Mouse (Mus musculus): ENCODE data around the gene Cacna1a. TPM values are rescaled to one million over a fixed set of nuclear protein-coding genes. Genes with fewer than 3 reads are reported as not detected.

The Cacna1a gene
- total and polyA plus RNA-seq, 3 experiments: 3.2 to 5.1 TPM; not detected in 1

DNA sequence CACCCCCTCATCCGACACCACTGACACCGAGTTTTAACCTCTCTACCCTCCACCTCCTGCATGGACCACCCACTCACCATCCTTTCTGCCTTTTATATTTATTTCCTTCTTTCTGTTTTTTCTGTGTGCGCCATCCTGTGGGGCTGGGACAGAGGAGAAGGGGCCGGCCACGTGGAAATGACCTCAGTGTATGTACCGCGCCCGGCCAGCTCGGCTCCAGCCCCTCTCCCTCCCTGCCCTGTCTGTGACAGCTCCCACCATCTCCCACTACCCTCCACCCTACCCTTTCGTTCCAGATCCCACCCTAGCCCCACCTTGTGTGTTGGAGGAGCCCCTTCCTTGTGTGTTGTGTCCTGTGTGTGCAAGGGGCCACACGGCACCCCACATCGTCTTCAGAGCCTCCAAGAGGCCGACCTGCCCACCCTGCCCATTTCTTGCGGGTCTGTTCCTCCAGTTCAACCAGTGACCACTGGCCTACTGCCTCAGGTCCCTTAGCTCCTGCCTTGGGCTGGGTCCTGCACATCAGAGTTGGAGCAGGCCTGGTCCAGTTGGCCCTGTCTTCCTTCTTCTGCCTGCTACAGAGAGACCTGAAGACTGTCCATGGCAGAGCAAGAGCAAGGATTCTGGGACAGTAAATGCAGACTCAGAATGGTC, 247.3 kb downstream of the Cacna1a start:
- no peak overlapping the region for H3K4me3 ChIP-seq (ENCODE audit: control insufficient read depth in 1 of 2, insufficient read depth in 1 of 2, low read depth in 2 of 2, low read length in 2 of 2)
- H3K36me3 ChIP-seq (ENCODE audit: control insufficient read depth in 1 of 2, insufficient read depth in 2 of 2, low read length in 2 of 2): peaks cover 0 to 4% of the 10 kb centered on the region in 2 experiments; a peak in 2 of 4 replicates
- no peaks in the 10 kb centered on the region for H3K27me3 ChIP-seq (ENCODE audit: control insufficient read depth in 1 of 2, insufficient read depth in 2 of 2, low read length in 2 of 2)
- no peak overlapping the region for H3K9ac ChIP-seq (ENCODE audit: control insufficient read depth, low read depth, low read length, poor library complexity, severe bottlenecking)
- peaks cover 1% of the 10 kb centered on the region; the same call in 1 of the 2 replicates for H3K79me2 ChIP-seq (ENCODE audit: control insufficient read depth, insufficient read depth, low read length, poor library complexity)
- no peak for TF ChIP-seq ZNF384 (IDR thresholded peaks at IDR 0.05; ENCODE audit: low read depth, low read length)
- no peak for TF ChIP-seq MXI1 (IDR thresholded peaks at IDR 0.05; ENCODE audit: low read depth, low read length)
- no peak for TF ChIP-seq RCOR1 (IDR thresholded peaks at IDR 0.05; ENCODE audit: low read depth, low read length)
- no peak for TF ChIP-seq CTCF (IDR thresholded peaks at IDR 0.05 in 2 of 3, conservative IDR thresholded peaks at IDR 0.05 in 1 of 3; ENCODE audit: control insufficient read depth in 1 of 3, insufficient read depth in 1 of 3, low read depth in 2 of 3, low read length in 3 of 3, poor library complexity in 1 of 3, severe bottlenecking in 1 of 3)
- no peak overlapping the region for H3K27ac ChIP-seq (ENCODE audit: control insufficient read depth, low read depth, low read length)
- H3K4me1 ChIP-seq (ENCODE audit: control insufficient read depth in 1 of 2, insufficient read depth in 2 of 2, low read length in 2 of 2): peaks cover 4 to 5% of the 10 kb centered on the region in 2 experiments; a peak in 2 of 4 replicates
- no peaks in the 10 kb centered on the region for H3K9me3 ChIP-seq (replicated peaks; ENCODE audit: insufficient read depth, low read length)
- no peak for DNase-seq (ENCODE audit: low read depth, low spot score)

GRCm38 (mm10) chr8:84636051-84636691, 247.9 kb downstream of the Cacna1a start:
- TF ChIP-seq POLR2AphosphoS5 (IDR thresholded peaks at IDR 0.05; ENCODE audit: borderline replicate concordance, low read depth, low read length) (no peak), HCFC1 (IDR thresholded peaks at IDR 0.05; ENCODE audit: low read depth, low read length) (no peak), USF2 (IDR thresholded peaks at IDR 0.05; ENCODE audit: borderline replicate concordance in 1 of 2, insufficient read depth in 1 of 2, low read depth in 1 of 2, low read length in 2 of 2) (no peak), MEF2A (IDR thresholded peaks at IDR 0.05; ENCODE audit: extremely low read depth, insufficient replicate concordance, low read depth, low read length, poor library complexity, severe bottlenecking) (no peak), CHD1 (IDR thresholded peaks at IDR 0.05; ENCODE audit: low read depth, low read length) (no peak), RCOR1 (IDR thresholded peaks at IDR 0.05; ENCODE audit: low read depth, low read length) (no peak)
- H3K4me3 ChIP-seq (ENCODE audit: control insufficient read depth in 1 of 2, insufficient read depth in 1 of 2, low read depth in 2 of 2, low read length in 2 of 2): no peak overlapping the region
- H3K36me3 ChIP-seq (ENCODE audit: control insufficient read depth in 1 of 2, insufficient read depth in 2 of 2, low read length in 2 of 2): peaks cover 0 to 7% of the 10 kb centered on the region in 2 experiments; a peak in 2 of 4 replicates
- no peak overlapping the region for H3K9ac ChIP-seq (ENCODE audit: control insufficient read depth, low read depth, low read length, poor library complexity, severe bottlenecking)
- peaks cover 7 to 8% of the 10 kb centered on the region in 2 experiments; a peak in 2 of 4 replicates for H3K4me1 ChIP-seq (ENCODE audit: control insufficient read depth in 1 of 2, insufficient read depth in 2 of 2, low read length in 2 of 2)
- DNase-seq (ENCODE audit: low read depth, low spot score): no peak
- no peaks in the 10 kb centered on the region for H3K27me3 ChIP-seq (ENCODE audit: control insufficient read depth in 1 of 2, insufficient read depth in 2 of 2, low read length in 2 of 2)
- no peak overlapping the region for H3K27ac ChIP-seq (ENCODE audit: control insufficient read depth, low read depth, low read length)
- H3K79me2 ChIP-seq (ENCODE audit: control insufficient read depth, insufficient read depth, low read length, poor library complexity): peaks cover 1% of the 10 kb centered on the region; the same call in 1 of the 2 replicates
- H3K9me3 ChIP-seq (replicated peaks; ENCODE audit: insufficient read depth, low read length): no peaks in the 10 kb centered on the region

DNA sequence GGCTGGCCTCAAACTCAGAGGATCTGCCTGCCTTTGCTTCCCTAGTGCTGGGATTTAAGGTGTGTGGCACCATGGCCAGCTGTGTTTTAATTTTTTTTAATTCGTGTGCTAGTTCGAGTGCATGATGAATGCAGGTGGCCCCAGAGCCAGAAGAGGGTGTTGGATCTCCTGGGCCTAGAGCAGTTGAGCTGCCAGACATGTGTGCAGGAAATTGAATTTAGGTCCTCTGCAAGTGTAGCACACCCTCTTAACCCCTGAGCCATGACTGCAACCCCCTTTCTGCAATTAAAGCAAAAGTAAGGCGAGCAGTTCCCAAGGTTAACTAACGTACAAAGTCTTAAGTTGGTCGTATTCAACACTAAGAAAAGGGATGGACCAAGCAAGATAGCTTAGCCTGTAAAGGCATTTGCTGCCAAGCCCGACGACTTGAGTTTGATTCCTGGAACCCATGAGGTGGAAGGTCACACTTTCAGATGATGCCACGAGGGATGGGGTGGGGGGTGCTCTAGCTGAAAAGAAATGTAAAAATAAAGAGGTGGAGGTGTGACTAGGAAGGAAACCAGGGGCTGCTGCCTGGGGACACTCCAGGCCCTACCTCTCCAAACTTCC, 249.8 kb downstream of the Cacna1a start:
- H3K4me3 ChIP-seq (ENCODE audit: control insufficient read depth in 1 of 2, insufficient read depth in 1 of 2, low read depth in 2 of 2, low read length in 2 of 2): peak overlapping the region; percentile 76 to 77
- peaks cover 7 to 21% of the 10 kb centered on the region in 2 experiments; a peak in 3 of 4 replicates for H3K4me1 ChIP-seq (ENCODE audit: control insufficient read depth in 1 of 2, insufficient read depth in 2 of 2, low read length in 2 of 2)
- no peak overlapping the region for H3K27ac ChIP-seq (ENCODE audit: control insufficient read depth, low read depth, low read length)
- no peak for DNase-seq (ENCODE audit: low read depth, low spot score)
- H3K79me2 ChIP-seq (ENCODE audit: control insufficient read depth, insufficient read depth, low read length, poor library complexity): peaks cover 1% of the 10 kb centered on the region; the same call in 1 of the 2 replicates
- H3K9me3 ChIP-seq (replicated peaks; ENCODE audit: insufficient read depth, low read length): no peaks in the 10 kb centered on the region
- no peaks in the 10 kb centered on the region for H3K27me3 ChIP-seq (ENCODE audit: control insufficient read depth in 1 of 2, insufficient read depth in 2 of 2, low read length in 2 of 2)
- peaks cover 0 to 20% of the 10 kb centered on the region in 2 experiments; a peak in 2 of 4 replicates for H3K36me3 ChIP-seq (ENCODE audit: control insufficient read depth in 1 of 2, insufficient read depth in 2 of 2, low read length in 2 of 2)
- H3K9ac ChIP-seq (ENCODE audit: control insufficient read depth, low read depth, low read length, poor library complexity, severe bottlenecking): peak overlapping the region; percentile 95
- no peak for TF ChIP-seq GATA1 (IDR thresholded peaks at IDR 0.05; ENCODE audit: low read depth, low read length)
- no peak for TF ChIP-seq GABPA (IDR thresholded peaks at IDR 0.05; ENCODE audit: low read depth, low read length)
- no peak for TF ChIP-seq KAT2A (conservative IDR thresholded peaks at IDR 0.05; ENCODE audit: low read depth, low read length)
- TF ChIP-seq POLR2A (IDR thresholded peaks at IDR 0.05; ENCODE audit: control insufficient read depth in 1 of 2, insufficient read depth in 1 of 2, low read depth in 1 of 2, low read length in 2 of 2, poor library complexity in 1 of 2): no peak
- TF ChIP-seq ZNF384 (IDR thresholded peaks at IDR 0.05; ENCODE audit: low read depth, low read length): no peak
- no peak for TF ChIP-seq ELF1 (IDR thresholded peaks at IDR 0.05; ENCODE audit: low read depth, low read length)
- TF ChIP-seq ZC3H11A (IDR thresholded peaks at IDR 0.05; ENCODE audit: low read depth, low read length): no peak
- no peak for TF ChIP-seq JUND (IDR thresholded peaks at IDR 0.05; ENCODE audit: low read depth, low read length)
- no peak; the same call in 1 of the 2 replicates for TF ChIP-seq SIN3A (IDR thresholded peaks at IDR 0.05; ENCODE audit: low read length)
- no peak for TF ChIP-seq RCOR1 (IDR thresholded peaks at IDR 0.05; ENCODE audit: low read depth, low read length)
- no peak for TF ChIP-seq HCFC1 (IDR thresholded peaks at IDR 0.05; ENCODE audit: low read depth, low read length)
- TF ChIP-seq EP300 (IDR thresholded peaks at IDR 0.05; ENCODE audit: low read depth in 1 of 2, low read length in 2 of 2): no peak
- no peak for TF ChIP-seq MAFK (IDR thresholded peaks at IDR 0.05; ENCODE audit: borderline replicate concordance, low read depth, low read length)
- TF ChIP-seq MAZ (IDR thresholded peaks at IDR 0.05; ENCODE audit: low read depth, low read length): no peak
- TF ChIP-seq UBTF (IDR thresholded peaks at IDR 0.05; ENCODE audit: borderline replicate concordance, insufficient read depth, low read depth, low read length): no peak

Data from MEL (cell line).